ENCODE assay signal across 13 mouse cellular contexts in the genomic region with DNA sequence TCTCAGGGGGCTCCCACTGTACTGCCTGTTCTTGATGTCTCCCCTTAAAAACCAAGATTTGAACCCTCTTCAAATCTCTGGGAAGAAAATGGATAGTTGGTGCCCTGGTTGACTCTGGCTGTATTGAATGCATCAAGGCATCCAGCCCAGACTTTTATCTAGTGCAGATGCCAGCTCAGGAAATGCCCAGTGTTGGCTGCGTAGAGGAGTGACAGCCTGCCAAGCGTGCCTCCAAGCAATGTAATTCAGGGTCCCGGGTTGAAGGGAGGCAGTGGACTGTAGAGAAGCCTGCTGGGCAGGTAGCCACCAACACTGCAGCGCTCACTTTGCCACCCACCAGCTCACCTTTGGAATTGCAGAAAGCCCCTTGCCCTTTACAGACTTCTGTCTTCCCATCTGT.
DNase-seq lines count a peak whose midpoint lies in the region; ATAC-seq and TF ChIP-seq lines count a peak whose summit lies in the region.
"Had no signal": no experiment of that assay in that cellular context is flagged by ENCODE, and none has a peak within 500 bp of the region (broad histone marks: within the 10 kb centered on the region; RNA-seq: fewer than 3 reads in every experiment).

No protein-coding gene starts in this region.

- no peak for TF ChIP-seq CTCF in kidney, adult 2 months (conservative IDR thresholded peaks at IDR 0.05; ENCODE audit: insufficient read depth, insufficient read length, low read depth, low read length)

- TF ChIP-seq POLR2A in kidney, adult 2 months (IDR thresholded peaks at IDR 0.05; ENCODE audit: low read depth, low read length), result no peak

- WGBS in embryonic facial prominence, embryonic 14.5 days, result 63% methylated on average over 4 of the region's 4 CpGs
- 32% methylated on average over 4 of the region's 4 CpGs for WGBS in kidney, adult 2 months

- no peaks in the 10 kb centered on the region for H3K9me3 ChIP-seq in embryonic facial prominence, embryonic 14.5 days (ENCODE audit: control insufficient read depth, low read length)

- 0 out of 2 replicates have a peak, but pooled peaks have one; percentile 27 for ATAC-seq in embryonic facial prominence, embryonic 14.5 days (ENCODE audit: low read depth)

- peaks cover 9% of the 10 kb centered on the region; the same call in 1 of the 2 replicates for H3K27me3 ChIP-seq in embryonic facial prominence, embryonic 14.5 days (replicated peaks; ENCODE audit: control insufficient read depth, insufficient read depth, low read length)
- no peaks in the 10 kb centered on the region for H3K27me3 ChIP-seq in kidney, adult 2 months (replicated peaks; ENCODE audit: control insufficient read depth, insufficient read depth, low read length)

- H3K27ac ChIP-seq in embryonic facial prominence, embryonic 14.5 days (replicated peaks; ENCODE audit: low read depth, low read length), result no peak overlapping the region
- H3K27ac ChIP-seq in kidney, adult 2 months (ENCODE audit: insufficient read depth, low read depth, low read length), result no peak overlapping the region

- peaks cover 19% of the 10 kb centered on the region for H3K4me1 ChIP-seq in embryonic facial prominence, embryonic 14.5 days (ENCODE audit: control insufficient read depth, insufficient read depth, low read length)
- no peaks in the 10 kb centered on the region for H3K4me1 ChIP-seq in kidney, adult 2 months (ENCODE audit: control insufficient read depth, insufficient read depth, low read length)

- DNase-seq in heart, adult 11 months, result peak; percentile 94
- no peak for DNase-seq in heart, adult 8-10 months (ENCODE audit: low spot score)
- DNase-seq in kidney, postnatal 4 days, result peak; percentile 38 to 44
- no peak for DNase-seq in kidney, adult 9 months
- DNase-seq in cerebellum, adult 9-11 months, result peak; percentile 58
- DNase-seq in embryonic facial prominence, embryonic 14.5 days (ENCODE audit: low spot score), result no peak
- no peak for DNase-seq in kidney, adult 2 months
- DNase-seq: adrenal gland, postnatal 36 days; gastrocnemius, postnatal 36 days; kidney, adult 18-20 months; liver; lung, embryonic 14.5 days; thymus, adult 2 months had no signal

- H3K9ac ChIP-seq in embryonic facial prominence, embryonic 14.5 days (ENCODE audit: low read depth, low read length), result no peak overlapping the region
- H3K9ac ChIP-seq: lung, embryonic 14.5 days had no signal

- no peak overlapping the region for H3K4me2 ChIP-seq in embryonic facial prominence, embryonic 14.5 days (ENCODE audit: low read depth, low read length)
- H3K4me2 ChIP-seq: lung, embryonic 14.5 days had no signal

- no peaks in the 10 kb centered on the region for H3K36me3 ChIP-seq in embryonic facial prominence, embryonic 14.5 days (ENCODE audit: control insufficient read depth, insufficient read depth, low read length)
- no peaks in the 10 kb centered on the region for H3K36me3 ChIP-seq in kidney, adult 2 months (ENCODE audit: control insufficient read depth, insufficient read depth, low read length)

- H3K4me3 ChIP-seq in embryonic facial prominence, embryonic 14.5 days (ENCODE audit: low read depth, low read length), result no peak overlapping the region
- H3K4me3 ChIP-seq in kidney, adult 2 months (ENCODE audit: insufficient read depth, low read depth, low read length), result no peak overlapping the region

Comparison
In these comparisons a context has a peak if more than half of its experiments do, and no peak if none do; other contexts are left out.
1. DNase-seq: peak in heart, adult 11 months (single experiment), kidney, postnatal 4 days (2 of 2) and cerebellum, adult 9-11 months (single experiment); none in heart, adult 8-10 months (single experiment), kidney, adult 9 months (single experiment), embryonic facial prominence, embryonic 14.5 days (single experiment) and kidney, adult 2 months (single experiment).